Mouse (Mus musculus) adrenal gland, postnatal 14 days (tissue): ENCODE measurements around the gene Nrarp. TPM values are rescaled to one million over a fixed set of nuclear protein-coding genes. Genes with fewer than 3 reads are reported as not detected.

Experiments used
- DNase-seq: peaks from one replicate; pipeline ENCODE4 v3.0.0; 2021; ENCODE audit warnings: mixed read lengths
- total RNA-seq: library from RNA; stranded (reverse); gene quantifications from 2 replicates; pipeline ENCODE4 v1.2.3, GENCODE M21; 2021

Nrarp gene
- total RNA-seq, 1 experiment from 2014 or later, result 8.7 TPM

DNA sequence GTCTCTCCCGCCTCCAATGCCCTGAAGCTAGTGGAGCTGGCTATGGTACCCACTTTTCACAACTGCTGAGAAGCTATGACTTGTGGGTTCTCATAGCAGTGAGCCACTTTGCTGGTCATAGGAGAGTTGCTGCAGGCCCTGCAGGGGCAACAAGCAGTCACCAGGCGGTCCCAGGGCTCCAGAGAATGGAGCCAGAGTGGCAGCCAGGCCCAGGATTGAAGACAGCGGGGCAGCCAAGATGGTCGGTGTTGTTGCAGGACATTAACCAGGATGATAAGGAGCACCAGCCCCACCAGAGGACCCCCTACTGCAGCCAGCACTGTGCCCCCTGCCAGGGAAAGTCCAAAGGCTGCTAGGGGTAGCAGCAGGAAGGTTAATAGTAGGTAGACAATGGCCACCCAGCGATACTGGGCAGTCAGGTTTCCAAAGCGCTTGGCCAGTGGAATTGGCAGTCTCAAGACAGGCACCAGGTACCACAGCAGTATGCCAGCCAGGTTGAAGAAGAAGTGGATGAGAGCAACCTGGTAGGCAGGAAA, 48.5 kb downstream of the Nrarp start:
- DNase-seq, result no peak

GRCm38 (mm10) chr2:25229582-25229981, 49.0 kb downstream of the Nrarp start:
- no peak for DNase-seq

DNA sequence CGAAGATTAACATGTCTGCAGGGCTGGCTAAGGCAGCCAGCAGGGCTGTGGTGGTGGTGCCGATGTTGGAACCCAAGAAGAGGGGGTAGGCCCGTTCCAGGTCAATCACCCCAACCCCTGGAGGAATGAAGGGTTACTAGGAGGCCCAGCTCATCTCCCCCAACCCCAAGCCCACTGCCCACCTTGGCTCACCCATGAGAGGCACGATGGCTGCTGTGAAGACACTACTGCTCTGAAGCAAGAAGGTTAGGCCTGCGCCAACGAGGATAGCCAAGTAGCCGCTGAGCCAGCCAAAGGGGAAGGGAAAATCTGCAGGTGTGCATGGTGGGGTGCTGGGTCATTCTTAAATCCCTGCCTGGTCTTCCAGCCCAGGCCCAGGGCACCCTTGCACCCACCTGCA, 50.0 kb downstream of the Nrarp start:
- no peak for DNase-seq

GRCm38 (mm10) chr2:25231038-25231437, 50.5 kb downstream of the Nrarp start:
- DNase-seq, result no peak

Other genes starting within 250 kb of the Nrarp start
- gene Arrdc1, start 245.5 kb upstream of the Nrarp start, total RNA-seq, result 11.5 and 22.2 TPM in 2 replicates
- 24.5 and 25.9 TPM in 2 replicates for gene Zmynd19, start 231.0 kb upstream of the Nrarp start, total RNA-seq
- 8.5 and 9.9 TPM in 2 replicates for gene Dph7, start 218.4 kb upstream of the Nrarp start, total RNA-seq
- gene Mrpl41, start 205.7 kb upstream of the Nrarp start, total RNA-seq, result 85.7 and 89.8 TPM in 2 replicates
- gene Pnpla7, start 204.7 kb upstream of the Nrarp start, total RNA-seq, result 34.2 and 38.3 TPM in 2 replicates
- 58.5 and 61.2 TPM in 2 replicates for gene Nsmf, start 126.4 kb upstream of the Nrarp start, total RNA-seq
- gene Entpd8, start 100.5 kb upstream of the Nrarp start, total RNA-seq, result 1.3 and 7.7 TPM in 2 replicates
- gene Noxa1, start 85.6 kb upstream of the Nrarp start, total RNA-seq, result not detected in 2 replicates
- 13.9 and 21.3 TPM in 2 replicates for gene Tor4a, start 16.1 kb downstream of the Nrarp start, total RNA-seq
- 41.6 and 47.1 TPM in 2 replicates for gene Nelfb, start 30.7 kb downstream of the Nrarp start, total RNA-seq
- gene Stpg3, start 33.9 kb downstream of the Nrarp start, total RNA-seq, result not detected in 2 replicates
- gene Fam166a, start 38.0 kb downstream of the Nrarp start, total RNA-seq, result not detected in 2 replicates
- gene Tubb4b, start 43.9 kb downstream of the Nrarp start, total RNA-seq, result 290 and 294 TPM in 2 replicates
- gene Slc34a3, start 53.6 kb downstream of the Nrarp start, total RNA-seq, result not detected in 2 replicates
- not detected in 2 replicates for gene Rnf224, start 56.0 kb downstream of the Nrarp start, total RNA-seq
- gene Rnf208, start 61.5 kb downstream of the Nrarp start, total RNA-seq, result 7.2 and 7.9 TPM in 2 replicates
- not detected in 2 replicates for gene Cysrt1, start 61.7 kb downstream of the Nrarp start, total RNA-seq
- gene AL732309.1, start 66.1 kb downstream of the Nrarp start, total RNA-seq, result 3.3 and 3.9 TPM in 2 replicates
- gene Tmem203, start 74.7 kb downstream of the Nrarp start, total RNA-seq, result 25.6 and 31.0 TPM in 2 replicates
- gene Tprn, start 81.9 kb downstream of the Nrarp start, total RNA-seq, result 10.9 and 13.4 TPM in 2 replicates
- gene Ssna1, start 91.7 kb downstream of the Nrarp start, total RNA-seq, result 45.8 and 49.8 TPM in 2 replicates
- 63.9 and 66.1 TPM in 2 replicates for gene Anapc2, start 91.7 kb downstream of the Nrarp start, total RNA-seq
- gene Tmem210, start 107.4 kb downstream of the Nrarp start, total RNA-seq, result not detected in 2 replicates
- not detected in 2 replicates for gene Lrrc26, start 109.2 kb downstream of the Nrarp start, total RNA-seq
- 9.7 and 11.0 TPM in 2 replicates for gene Grin1, start 138.4 kb downstream of the Nrarp start, total RNA-seq
- 43.1 and 45.7 TPM in 2 replicates for gene Man1b1, start 151.6 kb downstream of the Nrarp start, total RNA-seq
- gene Dpp7, start 175.6 kb downstream of the Nrarp start, total RNA-seq, result 19.9 and 20.8 TPM in 2 replicates
- gene Uap1l1, start 184.9 kb downstream of the Nrarp start, total RNA-seq, result 8.7 and 11.8 TPM in 2 replicates
- 3.4 and 3.5 TPM in 2 replicates for gene Sapcd2, start 191.6 kb downstream of the Nrarp start, total RNA-seq
- 7.6 and 9.5 TPM in 2 replicates for gene Entpd2, start 215.1 kb downstream of the Nrarp start, total RNA-seq
- gene Npdc1, start 218.6 kb downstream of the Nrarp start, total RNA-seq, result 77.2 and 90.9 TPM in 2 replicates
- gene Fut7, start 242.5 kb downstream of the Nrarp start, total RNA-seq, result 4.7 TPM in 1 of 2 replicates, not detected in the other
- 29.3 and 30.1 TPM in 2 replicates for gene Abca2, start 247.9 kb downstream of the Nrarp start, total RNA-seq